Mouse (Mus musculus) hindbrain, embryonic 11.5 days (tissue): Measurements from ENCODE around the gene Vwa8. TPM values are rescaled to one million over a fixed set of nuclear protein-coding genes. Genes with fewer than 3 reads are reported as not detected.

ENCODE experiments used
- ATAC-seq: fragments of 200-750 bp; cut with Nextera tagmentation; 2 replicates; pipeline ENCODE4 v1.8.0; 2017; ENCODE audit warnings: mild to moderate bottlenecking, moderate TSS enrichment, moderate library complexity; ENCODE audit not compliant: low FRiP score
- DNase-seq: peaks from one replicate; pipeline ENCODE4 v3.0.0-alpha.2; 2015; ENCODE audit warnings: low spot score
- H3K27ac ChIP-seq: fragments of 300-500 bp; sonication (generic); 2 replicates; pipeline ENCODE4 v1.5.1; 2014; ENCODE audit warnings: mild to moderate bottlenecking, low read depth, low read length
- H3K27me3 ChIP-seq: fragments of 300-500 bp; sonication (generic); 2 replicates; pipeline ENCODE4 v1.6.1; 2014; ENCODE audit warnings: mild to moderate bottlenecking, low read length, moderate library complexity, mixed read lengths; ENCODE audit not compliant: control insufficient read depth, insufficient read depth
- H3K36me3 ChIP-seq: fragments of 300-500 bp; sonication (generic); 2 replicates; pipeline ENCODE4 v1.6.1; 2014; ENCODE audit warnings: mild to moderate bottlenecking, low read length, moderate library complexity, mixed read lengths; ENCODE audit not compliant: control insufficient read depth, insufficient read depth
- H3K4me1 ChIP-seq: fragments of 300-500 bp; sonication (generic); replicated peaks from 2 replicates; pipeline ENCODE4 v1.6.1; 2014; ENCODE audit warnings: low read length, mixed read lengths; ENCODE audit not compliant: control insufficient read depth, insufficient read depth
- H3K4me2 ChIP-seq: fragments of 300-500 bp; sonication (generic); replicated peaks from 2 replicates; pipeline ENCODE4 v1.6.1; 2014; ENCODE audit warnings: mild to moderate bottlenecking, low read depth, low read length
- H3K4me3 ChIP-seq: fragments of 300-500 bp; sonication (generic); 2 replicates; pipeline ENCODE4 v1.5.1; 2014; ENCODE audit warnings: low read depth, low read length
- H3K9ac ChIP-seq: fragments of 300-500 bp; sonication (generic); 2 replicates; pipeline ENCODE4 v1.6.1; 2014; ENCODE audit warnings: low read depth, low read length
- H3K9me3 ChIP-seq: fragments of 300-500 bp; sonication (generic); 2 replicates; pipeline ENCODE4 v1.6.1; 2016; ENCODE audit warnings: low read length; ENCODE audit not compliant: control insufficient read depth
- WGBS: fragments of 180-500 bp; shearing (Covaris S2); extraction: QIAGEN DNeasy Blood & Tissue Kit; methylation state at CpG from one replicate; pipeline ENCODE4 v1.1.7; 2014; 5-methylcytosine and 5-hydroxymethylcytosine counted together
- polyA plus RNA-seq: library from polyadenylated mRNA; unstranded; fragments of >200 nt; fragmentation: Nextera tagmentation; extraction: Ambion mirVana; gene quantifications from 2 replicates; pipeline ENCODE4 v1.2.1, GENCODE M21; 2014

Gene Vwa8
- polyA plus RNA-seq, 1 experiment from 2014 or later, result 7.2 TPM

- Histone ChIP-seq H3K4me2 (no peak overlapping the region), H3K9ac (no peak overlapping the region), H3K27me3 (no peaks in the 10 kb centered on the region), H3K27ac (no peak overlapping the region), H3K9me3 (no peaks in the 10 kb centered on the region), H3K4me1 (no peaks in the 10 kb centered on the region), H3K4me3 (no peak overlapping the region), H3K36me3 (no peaks in the 10 kb centered on the region)
- WGBS, result 41% methylated on average over 7 of the region's 7 CpGs
- ATAC-seq, result peak; percentile 40; the same call in 1 of the 2 replicates
- DNase-seq, result peak; percentile 31
Observed at GRCm38 (mm10) chr14:79021725-79022124, 172.9 kb downstream of the Vwa8 start.

DNA sequence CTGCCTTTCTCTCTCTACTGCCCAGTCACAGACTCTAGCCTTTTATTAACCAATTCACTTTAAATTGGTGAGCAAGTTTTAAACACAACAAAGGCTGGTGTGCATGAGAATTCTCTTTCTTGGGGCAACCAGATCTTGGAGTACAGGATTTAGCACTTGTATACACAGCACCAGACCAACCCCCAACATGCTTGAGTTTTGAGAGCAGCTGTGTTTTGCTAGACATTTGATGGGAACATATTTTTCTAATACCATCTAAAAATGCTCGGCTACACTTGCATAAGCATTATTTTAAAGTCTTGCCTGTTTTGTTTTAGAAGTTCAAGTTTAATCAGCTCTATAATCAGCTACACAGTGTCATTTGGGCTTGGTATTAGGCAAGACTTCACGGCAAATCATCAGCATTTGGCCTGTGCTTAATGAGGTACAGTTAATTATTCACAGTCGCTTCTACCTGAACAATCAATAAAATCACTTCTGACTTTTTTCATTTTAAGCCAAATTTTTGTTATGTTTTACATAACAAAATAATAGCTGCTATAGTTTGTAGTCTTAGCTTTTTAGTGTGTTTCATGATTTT, 180.2 kb downstream of the Vwa8 start:
- Histone ChIP-seq H3K9ac (no peak overlapping the region), H3K4me3 (no peak overlapping the region), H3K27me3 (no peaks in the 10 kb centered on the region), H3K36me3 (no peaks in the 10 kb centered on the region), H3K4me2 (no peak overlapping the region), H3K27ac (no peak overlapping the region), H3K4me1 (no peaks in the 10 kb centered on the region), H3K9me3 (no peaks in the 10 kb centered on the region)
- DNase-seq (no peak), ATAC-seq (no peak)
- WGBS, result 90% methylated on average over 3 of the region's 3 CpGs

GRCm38 (mm10) chr14:79030715-79031114, 181.9 kb downstream of the Vwa8 start:
- DNase-seq, result no peak
- Histone ChIP-seq H3K27ac (no peak overlapping the region), H3K27me3 (no peaks in the 10 kb centered on the region), H3K36me3 (no peaks in the 10 kb centered on the region), H3K9ac (no peak overlapping the region), H3K4me1 (no peaks in the 10 kb centered on the region), H3K9me3 (no peaks in the 10 kb centered on the region), H3K4me2 (no peak overlapping the region), H3K4me3 (no peak overlapping the region)
- WGBS, result 93% methylated on average over 3 of the region's 3 CpGs
- no peak for ATAC-seq

DNA sequence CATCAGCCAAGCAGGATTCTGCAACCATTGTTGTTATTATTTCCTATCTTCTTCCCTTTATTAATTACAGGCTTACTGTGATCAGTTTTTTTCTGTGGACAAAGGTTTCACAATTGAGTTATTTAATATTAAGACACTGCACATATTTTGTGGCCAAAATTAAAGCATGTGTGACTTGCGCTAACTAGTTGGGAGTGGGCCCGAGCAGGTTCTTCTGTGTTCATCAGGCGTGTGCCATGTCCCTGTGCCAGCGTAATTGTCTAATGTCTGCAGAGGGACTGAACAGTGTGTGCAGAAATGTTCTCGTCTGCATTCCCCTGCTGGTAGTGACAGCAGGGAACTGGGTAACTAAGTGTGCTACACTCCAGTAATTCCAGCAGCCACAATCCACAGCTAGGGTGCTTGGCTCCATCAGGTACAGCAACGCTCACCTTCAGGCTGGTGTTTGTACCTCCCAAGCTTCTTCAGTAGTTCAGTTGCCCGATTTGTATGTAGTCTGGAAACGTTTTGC, 182.4 kb downstream of the Vwa8 start:
- Histone ChIP-seq H3K27me3 (no peaks in the 10 kb centered on the region), H3K36me3 (no peaks in the 10 kb centered on the region), H3K4me2 (no peak overlapping the region), H3K9ac (no peak overlapping the region), H3K4me3 (no peak overlapping the region), H3K27ac (no peak overlapping the region), H3K9me3 (no peaks in the 10 kb centered on the region), H3K4me1 (no peaks in the 10 kb centered on the region)
- WGBS, result 93% methylated on average over 8 of the region's 8 CpGs
- DNase-seq (no peak), ATAC-seq (no peak)

DNA sequence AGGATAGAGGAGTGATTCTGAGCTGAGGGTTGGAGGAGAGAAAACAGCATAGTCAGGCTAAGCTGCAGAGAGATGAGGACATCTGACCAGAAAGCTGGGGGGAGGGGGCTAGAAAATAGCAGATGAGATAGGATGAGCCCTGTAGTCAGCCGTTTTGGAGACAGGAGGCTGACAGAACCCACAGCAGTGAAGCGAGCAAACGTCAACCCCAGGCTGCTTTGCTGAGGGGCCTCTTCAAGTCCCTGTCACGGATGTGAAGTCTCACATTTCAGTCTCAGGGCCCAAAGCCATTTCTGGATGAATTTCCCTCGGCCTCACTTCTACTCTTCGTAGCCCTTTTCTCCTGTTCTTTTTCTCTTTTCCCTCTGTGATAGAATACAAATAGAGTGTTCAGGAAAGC, 184.5 kb downstream of the Vwa8 start:
- Histone ChIP-seq H3K4me2 (no peak overlapping the region), H3K27me3 (no peaks in the 10 kb centered on the region), H3K4me1 (no peaks in the 10 kb centered on the region), H3K27ac (no peak overlapping the region), H3K9me3 (no peaks in the 10 kb centered on the region), H3K4me3 (no peak overlapping the region), H3K9ac (no peak overlapping the region), H3K36me3 (no peaks in the 10 kb centered on the region)
- 71% methylated on average over 6 of the region's 6 CpGs for WGBS
- ATAC-seq (no peak), DNase-seq (no peak)

GRCm38 (mm10) chr14:79034511-79034913, 185.7 kb downstream of the Vwa8 start:
- 64% methylated on average over 9 of the region's 9 CpGs for WGBS
- H3K9me3 ChIP-seq, result no peaks in the 10 kb centered on the region
- DNase-seq, result no peak
- ATAC-seq, result no peak
- H3K4me2 ChIP-seq, result no peak overlapping the region
- H3K4me3 ChIP-seq, result no peak overlapping the region
- no peaks in the 10 kb centered on the region for H3K36me3 ChIP-seq
- H3K9ac ChIP-seq, result no peak overlapping the region
- H3K27me3 ChIP-seq, result no peaks in the 10 kb centered on the region
- no peak overlapping the region for H3K27ac ChIP-seq
- no peaks in the 10 kb centered on the region for H3K4me1 ChIP-seq

DNA sequence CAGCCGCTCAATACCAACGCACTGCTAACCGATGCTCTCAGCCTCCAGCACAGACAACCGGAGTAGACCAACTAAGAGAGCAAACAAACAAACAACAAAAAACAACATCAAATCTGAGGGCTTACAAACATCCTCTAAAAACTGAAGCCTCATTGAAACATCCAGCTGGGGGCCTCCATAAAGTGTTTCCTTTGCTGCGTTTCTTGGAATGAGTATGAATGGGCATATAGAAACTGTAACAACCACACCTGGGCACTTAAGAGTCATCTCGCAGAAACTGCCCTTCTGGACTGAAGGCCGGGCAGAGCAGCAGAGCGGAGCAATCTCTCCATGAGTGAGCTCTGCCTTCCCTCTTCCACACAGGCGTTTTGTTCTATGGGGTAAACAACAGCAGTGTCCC, 186.7 kb downstream of the Vwa8 start:
- no peak overlapping the region for H3K4me3 ChIP-seq
- H3K27me3 ChIP-seq, result no peaks in the 10 kb centered on the region
- H3K9me3 ChIP-seq, result no peaks in the 10 kb centered on the region
- WGBS, result 79% methylated on average over 9 of the region's 9 CpGs
- H3K4me2 ChIP-seq, result no peak overlapping the region
- no peak overlapping the region for H3K9ac ChIP-seq
- ATAC-seq, result no peak
- no peak for DNase-seq
- no peaks in the 10 kb centered on the region for H3K36me3 ChIP-seq
- H3K27ac ChIP-seq, result no peak overlapping the region
- no peaks in the 10 kb centered on the region for H3K4me1 ChIP-seq

- 80% methylated on average over 2 of the region's 2 CpGs for WGBS
- DNase-seq (no peak), ATAC-seq (no peak)
- Histone ChIP-seq H3K4me3 (no peak overlapping the region), H3K9ac (no peak overlapping the region), H3K4me2 (no peak overlapping the region), H3K36me3 (no peaks in the 10 kb centered on the region), H3K27me3 (no peaks in the 10 kb centered on the region), H3K9me3 (no peaks in the 10 kb centered on the region), H3K27ac (no peak overlapping the region), H3K4me1 (no peaks in the 10 kb centered on the region)
Observed at GRCm38 (mm10) chr14:79047186-79047585, 198.3 kb downstream of the Vwa8 start.

DNA sequence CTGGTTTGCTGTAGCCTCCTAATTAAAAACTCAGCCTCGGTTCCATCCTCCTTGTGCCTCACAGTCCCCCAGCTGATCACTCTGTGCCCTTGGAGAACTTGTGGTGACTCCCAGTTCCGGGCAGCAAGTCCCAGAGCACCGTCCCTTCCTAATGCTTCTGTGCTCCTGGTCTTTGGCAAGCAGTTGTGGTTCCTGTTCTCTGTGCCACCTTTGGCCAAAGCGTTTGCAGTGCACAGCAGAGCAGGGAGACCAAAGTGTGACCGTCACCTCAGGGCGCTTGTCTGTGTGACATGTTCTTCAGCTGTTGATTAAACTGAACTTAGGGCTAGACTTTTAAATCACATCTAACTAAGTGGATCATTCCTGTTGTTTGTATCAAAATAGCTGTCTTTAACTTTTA, 199.1 kb downstream of the Vwa8 start:
- Histone ChIP-seq H3K9me3 (no peaks in the 10 kb centered on the region), H3K4me2 (no peak overlapping the region), H3K27ac (no peak overlapping the region), H3K9ac (no peak overlapping the region), H3K4me1 (no peaks in the 10 kb centered on the region), H3K27me3 (no peaks in the 10 kb centered on the region), H3K36me3 (no peaks in the 10 kb centered on the region), H3K4me3 (no peak overlapping the region)
- ATAC-seq, result no peak
- DNase-seq, result no peak
- WGBS, result 88% methylated on average over 6 of the region's 6 CpGs
